Mouse (Mus musculus) retina, postnatal 7 days (tissue): ENCODE results near the gene Gm49337.
"Not testable (repeated sequence)": the region's sequence is repeated elsewhere in the genome, so short reads cannot be mapped to it uniquely, and the experiment has no call there.

ENCODE experiments used
- DNase-seq: peaks from one replicate; pipeline ENCODE4 v3.0.0-alpha.2; 2012; ENCODE audit warnings: low read depth, low spot score

Gene Gm49337

GRCm38 (mm10) chr4:116208891-116209290 lies 35.7 kb downstream of the Gm49337 start:
- no peak for DNase-seq

GRCm38 (mm10) chr4:116215895-116216605 lies 42.9 kb downstream of the Gm49337 start:
- no peak for DNase-seq

- DNase-seq, result no peak
Measured at GRCm38 (mm10) chr4:116217046-116217445, 43.9 kb downstream of the Gm49337 start.

GRCm38 (mm10) chr4:116217661-116218060 lies 44.5 kb downstream of the Gm49337 start:
- DNase-seq, result not testable (repeated sequence)

- DNase-seq, result no peak
Measured at GRCm38 (mm10) chr4:116219056-116219455, 45.9 kb downstream of the Gm49337 start.

GRCm38 (mm10) chr4:116220071-116220650 lies 47.0 kb downstream of the Gm49337 start:
- DNase-seq, result no peak

- DNase-seq, result no peak
Measured at GRCm38 (mm10) chr4:116220780-116221139, 47.6 kb downstream of the Gm49337 start.

- DNase-seq, result peak; percentile 97
Measured at GRCm38 (mm10) chr4:116221140-116221851, 48.1 kb downstream of the Gm49337 start, which contains the start of gene Pik3r3. Pik3r3 (plus strand) TSS chr4:116221618.

- DNase-seq, result no peak
Measured at GRCm38 (mm10) chr4:116221996-116222842, 49.0 kb downstream of the Gm49337 start.

- no peak for DNase-seq
Measured at GRCm38 (mm10) chr4:116222843-116223119, 49.6 kb downstream of the Gm49337 start.

GRCm38 (mm10) chr4:116243377-116243776 lies 70.2 kb downstream of the Gm49337 start:
- DNase-seq, result no peak

GRCm38 (mm10) chr4:116244240-116244639 lies 71.1 kb downstream of the Gm49337 start:
- no peak for DNase-seq

GRCm38 (mm10) chr4:116245926-116246325 lies 72.7 kb downstream of the Gm49337 start:
- DNase-seq, result not testable (repeated sequence)

- no peak for DNase-seq
Measured at GRCm38 (mm10) chr4:116249986-116250385, 76.8 kb downstream of the Gm49337 start.

GRCm38 (mm10) chr4:116268220-116268619 lies 95.0 kb downstream of the Gm49337 start:
- DNase-seq, result no peak

GRCm38 (mm10) chr4:116282211-116282610 lies 109.0 kb downstream of the Gm49337 start:
- peak; percentile 4 for DNase-seq

- no peak for DNase-seq
Measured at GRCm38 (mm10) chr4:116291561-116291960, 118.4 kb downstream of the Gm49337 start.

GRCm38 (mm10) chr4:116293296-116293695 lies 120.1 kb downstream of the Gm49337 start:
- no peak for DNase-seq

GRCm38 (mm10) chr4:116300878-116301355 lies 127.7 kb downstream of the Gm49337 start:
- no peak for DNase-seq

GRCm38 (mm10) chr4:116304551-116304950 lies 131.4 kb downstream of the Gm49337 start:
- no peak for DNase-seq

GRCm38 (mm10) chr4:116317575-116317974 lies 144.4 kb downstream of the Gm49337 start:
- no peak for DNase-seq

- DNase-seq, result no peak
Measured at GRCm38 (mm10) chr4:116322127-116322526, 148.9 kb downstream of the Gm49337 start.
